Mouse (Mus musculus) embryonic fibroblast, embryonic 13.5 days (primary cell): ENCODE results near the gene Rab3gap2.

Experiments used
- CTCF ChIP-seq: IDR thresholded peaks from 2 replicates; pipeline ENCODE4 v1.5.1; 2011; ENCODE audit warnings: mild to moderate bottlenecking, control low read depth, low read length, moderate library complexity, borderline replicate concordance; ENCODE audit not compliant: insufficient read depth
- POLR2A ChIP-seq: IDR thresholded peaks from 2 replicates; pipeline ENCODE4 v1.6.1; 2011; ENCODE audit warnings: low read depth, mild to moderate bottlenecking, control low read depth, low read length, moderate library complexity

DNA sequence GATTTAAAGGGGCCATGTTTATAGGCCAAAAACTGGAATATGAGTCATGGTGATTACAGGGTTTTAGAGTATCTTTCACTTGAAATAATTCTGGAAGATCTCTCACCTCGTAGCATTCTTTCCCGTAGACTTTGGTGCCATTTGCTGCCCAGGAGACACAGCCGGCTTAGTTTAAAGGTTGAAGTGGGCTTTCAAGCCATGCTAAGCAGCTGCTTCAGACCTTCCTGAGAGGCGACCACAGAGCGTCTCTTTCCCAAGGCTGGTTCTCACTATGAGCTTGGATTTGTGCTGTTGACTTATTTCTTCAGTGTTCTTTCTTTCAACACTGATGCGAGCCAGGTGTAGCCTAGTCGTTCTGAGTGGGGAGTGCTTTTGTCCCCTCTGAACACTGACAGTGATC is 23.8 kb downstream of the Rab3gap2 start:
- TF ChIP-seq CTCF (no peak), POLR2A (no peak)
